Mouse (Mus musculus): Measurements from ENCODE around the gene Gpsm1. TPM values are rescaled to one million over a fixed set of nuclear protein-coding genes. Genes with fewer than 3 reads are reported as not detected.

Gene Gpsm1
- polyA plus RNA-seq, 1 experiment from 2014 or later, result 114 TPM

- H3K4me3 ChIP-seq, result no peak overlapping the region
- H3K36me3 ChIP-seq, result peaks cover 76% of the 10 kb centered on the region
- no peaks in the 10 kb centered on the region for H3K9me3 ChIP-seq
- H3K4me1 ChIP-seq (replicated peaks), result peaks cover 26% of the 10 kb centered on the region
- no peak overlapping the region for H3K4me2 ChIP-seq
- no peak overlapping the region for H3K9ac ChIP-seq
- H3K27ac ChIP-seq (replicated peaks), result no peak overlapping the region
- no peaks in the 10 kb centered on the region for H3K27me3 ChIP-seq
- 89% methylated on average over 6 of the region's 6 CpGs for WGBS
- ATAC-seq (ENCODE audit: low read depth), result no peak
These were observed 76.3 kb downstream of the Gpsm1 start for GRCm38 (mm10) chr2:26391617-26392016.

Other genes with a start within 250 kb of the Gpsm1 start
- gene Nacc2, start 192.3 kb upstream of the Gpsm1 start, polyA plus RNA-seq (2015; fragmentation: Nextera tagmentation; extraction: Ambion mirVana), result 18.0 and 19.2 TPM in 2 replicates
- gene Lhx3, start 107.2 kb upstream of the Gpsm1 start, polyA plus RNA-seq (2015; fragmentation: Nextera tagmentation; extraction: Ambion mirVana), result 11.8 and 12.5 TPM in 2 replicates
- gene Qsox2, start 78.0 kb upstream of the Gpsm1 start, polyA plus RNA-seq (2015; fragmentation: Nextera tagmentation; extraction: Ambion mirVana), result 13.0 and 13.8 TPM in 2 replicates
- 0.06 and 0.08 TPM in 2 replicates for gene Ccdc187, start 21.0 kb upstream of the Gpsm1 start, polyA plus RNA-seq (2015; fragmentation: Nextera tagmentation; extraction: Ambion mirVana)
- gene Dnlz, start 36.6 kb downstream of the Gpsm1 start, polyA plus RNA-seq (2015; fragmentation: Nextera tagmentation; extraction: Ambion mirVana), result 30.1 and 34.2 TPM in 2 replicates
- 1.3 and 2.0 TPM in 2 replicates for gene Card9, start 45.4 kb downstream of the Gpsm1 start, polyA plus RNA-seq (2015; fragmentation: Nextera tagmentation; extraction: Ambion mirVana)
- gene Snapc4, start 65.1 kb downstream of the Gpsm1 start, polyA plus RNA-seq (2015; fragmentation: Nextera tagmentation; extraction: Ambion mirVana), result 25.4 and 26.8 TPM in 2 replicates
- gene Entr1, start 73.8 kb downstream of the Gpsm1 start, polyA plus RNA-seq (2015; fragmentation: Nextera tagmentation; extraction: Ambion mirVana), result 158 and 164 TPM in 2 replicates
- 96.5 and 97.6 TPM in 2 replicates for gene Pmpca, start 73.8 kb downstream of the Gpsm1 start, polyA plus RNA-seq (2015; fragmentation: Nextera tagmentation; extraction: Ambion mirVana)
- 24.6 and 25.5 TPM in 2 replicates for gene Inpp5e, start 93.7 kb downstream of the Gpsm1 start, polyA plus RNA-seq (2015; fragmentation: Nextera tagmentation; extraction: Ambion mirVana)
- 18.4 and 20.7 TPM in 2 replicates for gene Sec16a, start 129.7 kb downstream of the Gpsm1 start, polyA plus RNA-seq (2015; fragmentation: Nextera tagmentation; extraction: Ambion mirVana)
- 19.3 and 20.5 TPM in 2 replicates for gene Notch1, start 201.1 kb downstream of the Gpsm1 start, polyA plus RNA-seq (2015; fragmentation: Nextera tagmentation; extraction: Ambion mirVana)